Mouse (Mus musculus): ENCODE measurements around the gene Lpp. TPM values are rescaled to one million over a fixed set of nuclear protein-coding genes. Genes with fewer than 3 reads are reported as not detected.

The Lpp gene
- polyA plus RNA-seq, 1 experiment from 2014 or later, result 46.6 TPM

- H3K9me3 ChIP-seq (ENCODE audit: control insufficient read depth, low read length), result no peaks in the 10 kb centered on the region
- peaks cover 2 to 24% of the 10 kb centered on the region in 2 experiments; a peak in 2 of 4 replicates for H3K4me1 ChIP-seq (ENCODE audit: control insufficient read depth in 2 of 2, insufficient read depth in 2 of 2, low read length in 2 of 2)
- 74% methylated on average over 4 of the region's 4 CpGs for WGBS
- no peak overlapping the region for H3K4me3 ChIP-seq (ENCODE audit: control insufficient read depth in 1 of 2, insufficient read depth in 1 of 2, low read depth in 1 of 2, low read length in 2 of 2)
- H3K9ac ChIP-seq (ENCODE audit: low read length), result no peak overlapping the region
- no peaks in the 10 kb centered on the region for H3K27me3 ChIP-seq (ENCODE audit: control insufficient read depth, insufficient read depth, low read length)
- 0 out of 2 replicates have a peak, but pooled peaks cover 4% of the 10 kb centered on the region for H3K36me3 ChIP-seq (ENCODE audit: control insufficient read depth, insufficient read depth, low read length)
- no peak overlapping the region for H3K4me2 ChIP-seq (ENCODE audit: low read length)
- no peak overlapping the region for H3K27ac ChIP-seq (replicated peaks in 1 of 2; ENCODE audit: control insufficient read depth in 1 of 2, insufficient read depth in 1 of 2, low read depth in 2 of 2, low read length in 2 of 2)
- ATAC-seq (ENCODE audit: insufficient number of reproducible peaks, insufficient read depth, low FRiP score, low read depth), result no peak
Observed at GRCm38 (mm10) chr16:24603342-24603741, 210.0 kb downstream of the Lpp start.

GRCm38 (mm10) chr16:24607896-24608457, 214.7 kb downstream of the Lpp start:
- Histone ChIP-seq H3K36me3 (ENCODE audit: control insufficient read depth, insufficient read depth, low read length) (0 out of 2 replicates have a peak, but pooled peaks cover 8% of the 10 kb centered on the region), H3K27me3 (ENCODE audit: control insufficient read depth, insufficient read depth, low read length) (no peaks in the 10 kb centered on the region), H3K27ac (replicated peaks in 1 of 2; ENCODE audit: control insufficient read depth in 1 of 2, insufficient read depth in 1 of 2, low read depth in 2 of 2, low read length in 2 of 2) (no peak overlapping the region), H3K4me1 (ENCODE audit: control insufficient read depth in 2 of 2, insufficient read depth in 2 of 2, low read length in 2 of 2) (peaks cover 2 to 7% of the 10 kb centered on the region in 2 experiments; a peak in 1 of 4 replicates), H3K9me3 (ENCODE audit: control insufficient read depth, low read length) (no peaks in the 10 kb centered on the region), H3K4me2 (ENCODE audit: low read length) (no peak overlapping the region), H3K4me3 (ENCODE audit: control insufficient read depth in 1 of 2, insufficient read depth in 1 of 2, low read depth in 1 of 2, low read length in 2 of 2) (no peak overlapping the region), H3K9ac (ENCODE audit: low read length) (no peak overlapping the region)
- ATAC-seq (ENCODE audit: insufficient number of reproducible peaks, insufficient read depth, low FRiP score, low read depth), result no peak
- 81% methylated on average over 8 of the region's 8 CpGs for WGBS

GRCm38 (mm10) chr16:24619458-24619857, 226.2 kb downstream of the Lpp start:
- no peaks in the 10 kb centered on the region for H3K9me3 ChIP-seq (ENCODE audit: control insufficient read depth, low read length)
- no peaks in the 10 kb centered on the region for H3K27me3 ChIP-seq (ENCODE audit: control insufficient read depth, insufficient read depth, low read length)
- no peaks in the 10 kb centered on the region for H3K36me3 ChIP-seq (ENCODE audit: control insufficient read depth, insufficient read depth, low read length)
- no peak overlapping the region for H3K4me3 ChIP-seq (ENCODE audit: control insufficient read depth in 1 of 2, insufficient read depth in 1 of 2, low read depth in 1 of 2, low read length in 2 of 2)
- peaks cover 0 to 5% of the 10 kb centered on the region in 2 experiments; a peak in 2 of 4 replicates for H3K4me1 ChIP-seq (ENCODE audit: control insufficient read depth in 2 of 2, insufficient read depth in 2 of 2, low read length in 2 of 2)
- WGBS, result 89% methylated on average over 6 of the region's 6 CpGs
- no peak overlapping the region for H3K9ac ChIP-seq (ENCODE audit: low read length)
- no peak overlapping the region for H3K27ac ChIP-seq (replicated peaks in 1 of 2; ENCODE audit: control insufficient read depth in 1 of 2, insufficient read depth in 1 of 2, low read depth in 2 of 2, low read length in 2 of 2)
- no peak for ATAC-seq (ENCODE audit: insufficient number of reproducible peaks, insufficient read depth, low FRiP score, low read depth)
- no peak overlapping the region for H3K4me2 ChIP-seq (ENCODE audit: low read length)

- no peaks in the 10 kb centered on the region for H3K36me3 ChIP-seq (ENCODE audit: control insufficient read depth, insufficient read depth, low read length)
- no peak overlapping the region for H3K4me3 ChIP-seq (ENCODE audit: control insufficient read depth in 1 of 2, insufficient read depth in 1 of 2, low read depth in 1 of 2, low read length in 2 of 2)
- peaks cover 0 to 5% of the 10 kb centered on the region in 2 experiments; a peak in 2 of 4 replicates for H3K4me1 ChIP-seq (ENCODE audit: control insufficient read depth in 2 of 2, insufficient read depth in 2 of 2, low read length in 2 of 2)
- H3K4me2 ChIP-seq (ENCODE audit: low read length), result no peak overlapping the region
- ATAC-seq (ENCODE audit: insufficient number of reproducible peaks, insufficient read depth, low FRiP score, low read depth), result no peak
- no peaks in the 10 kb centered on the region for H3K9me3 ChIP-seq (ENCODE audit: control insufficient read depth, low read length)
- no peak overlapping the region for H3K9ac ChIP-seq (ENCODE audit: low read length)
- no peaks in the 10 kb centered on the region for H3K27me3 ChIP-seq (ENCODE audit: control insufficient read depth, insufficient read depth, low read length)
- H3K27ac ChIP-seq (replicated peaks in 1 of 2; ENCODE audit: control insufficient read depth in 1 of 2, insufficient read depth in 1 of 2, low read depth in 2 of 2, low read length in 2 of 2), result no peak overlapping the region
- 82% methylated on average over 3 of the region's 3 CpGs for WGBS
Observed at GRCm38 (mm10) chr16:24620021-24620420, 226.7 kb downstream of the Lpp start.

- no peak overlapping the region for H3K4me3 ChIP-seq (ENCODE audit: control insufficient read depth in 1 of 2, insufficient read depth in 1 of 2, low read depth in 1 of 2, low read length in 2 of 2)
- H3K9me3 ChIP-seq (ENCODE audit: control insufficient read depth, low read length), result no peaks in the 10 kb centered on the region
- H3K36me3 ChIP-seq (ENCODE audit: control insufficient read depth, insufficient read depth, low read length), result no peaks in the 10 kb centered on the region
- H3K9ac ChIP-seq (ENCODE audit: low read length), result no peak overlapping the region
- ATAC-seq (ENCODE audit: insufficient number of reproducible peaks, insufficient read depth, low FRiP score, low read depth), result no peak
- 89% methylated on average over 3 of the region's 3 CpGs for WGBS
- no peak overlapping the region for H3K27ac ChIP-seq (replicated peaks in 1 of 2; ENCODE audit: control insufficient read depth in 1 of 2, insufficient read depth in 1 of 2, low read depth in 2 of 2, low read length in 2 of 2)
- H3K4me1 ChIP-seq (ENCODE audit: control insufficient read depth in 2 of 2, insufficient read depth in 2 of 2, low read length in 2 of 2), result peaks cover 0 to 5% of the 10 kb centered on the region in 2 experiments; a peak in 2 of 4 replicates
- H3K27me3 ChIP-seq (ENCODE audit: control insufficient read depth, insufficient read depth, low read length), result no peaks in the 10 kb centered on the region
- H3K4me2 ChIP-seq (ENCODE audit: low read length), result no peak overlapping the region
Observed at GRCm38 (mm10) chr16:24622226-24623194, 229.2 kb downstream of the Lpp start.

- H3K27ac ChIP-seq (replicated peaks in 1 of 2; ENCODE audit: control insufficient read depth in 1 of 2, insufficient read depth in 1 of 2, low read depth in 2 of 2, low read length in 2 of 2), result no peak overlapping the region
- H3K36me3 ChIP-seq (ENCODE audit: control insufficient read depth, insufficient read depth, low read length), result no peaks in the 10 kb centered on the region
- H3K4me2 ChIP-seq (ENCODE audit: low read length), result no peak overlapping the region
- 72% methylated on average over 5 of the region's 5 CpGs for WGBS
- no peak for ATAC-seq (ENCODE audit: insufficient number of reproducible peaks, insufficient read depth, low FRiP score, low read depth)
- H3K9me3 ChIP-seq (ENCODE audit: control insufficient read depth, low read length), result no peaks in the 10 kb centered on the region
- H3K27me3 ChIP-seq (ENCODE audit: control insufficient read depth, insufficient read depth, low read length), result no peaks in the 10 kb centered on the region
- no peak overlapping the region for H3K4me3 ChIP-seq (ENCODE audit: control insufficient read depth in 1 of 2, insufficient read depth in 1 of 2, low read depth in 1 of 2, low read length in 2 of 2)
- peaks cover 3 to 16% of the 10 kb centered on the region in 2 experiments; a peak in 3 of 4 replicates for H3K4me1 ChIP-seq (ENCODE audit: control insufficient read depth in 2 of 2, insufficient read depth in 2 of 2, low read length in 2 of 2)
- H3K9ac ChIP-seq (ENCODE audit: low read length), result no peak overlapping the region
Observed at GRCm38 (mm10) chr16:24624335-24624734, 231.0 kb downstream of the Lpp start.

- ATAC-seq (ENCODE audit: insufficient number of reproducible peaks, insufficient read depth, low FRiP score, low read depth), result no peak
Observed at GRCm38 (mm10) chr16:24625576-24625975, 232.3 kb downstream of the Lpp start.

More at GRCm38 (mm10) chr16:24625576-24625975, 232.3 kb downstream of the Lpp start:
- 86% methylated on average over 5 of the region's 5 CpGs for WGBS
- no peak overlapping the region for H3K9ac ChIP-seq (ENCODE audit: low read length)
- no peak overlapping the region for H3K4me3 ChIP-seq (ENCODE audit: control insufficient read depth in 1 of 2, insufficient read depth in 1 of 2, low read depth in 1 of 2, low read length in 2 of 2)
- peaks cover 6 to 16% of the 10 kb centered on the region in 2 experiments for H3K4me1 ChIP-seq (ENCODE audit: control insufficient read depth in 2 of 2, insufficient read depth in 2 of 2, low read length in 2 of 2)
- H3K4me2 ChIP-seq (ENCODE audit: low read length), result no peak overlapping the region
- H3K27me3 ChIP-seq (ENCODE audit: control insufficient read depth, insufficient read depth, low read length), result no peaks in the 10 kb centered on the region
- H3K27ac ChIP-seq (replicated peaks in 1 of 2; ENCODE audit: control insufficient read depth in 1 of 2, insufficient read depth in 1 of 2, low read depth in 2 of 2, low read length in 2 of 2), result no peak overlapping the region
- no peaks in the 10 kb centered on the region for H3K9me3 ChIP-seq (ENCODE audit: control insufficient read depth, low read length)
- no peaks in the 10 kb centered on the region for H3K36me3 ChIP-seq (ENCODE audit: control insufficient read depth, insufficient read depth, low read length)

All from heart, embryonic 14.5 days (tissue).